Mouse (Mus musculus) brain, embryonic 14.5 days (tissue): Measurements from ENCODE around the gene Rbl2.

Experiments used
- CTCF ChIP-seq: fragments of 200-500 bp; IDR thresholded peaks from 2 replicates; pipeline ENCODE4 v1.5.1; 2012; ENCODE audit warnings: inconsistent platforms, mild to moderate bottlenecking, moderate library complexity, borderline replicate concordance; ENCODE audit not compliant: insufficient read depth, insufficient read length; ENCODE audit errors: extremely low read depth
- POLR2A ChIP-seq: fragments of 200-500 bp; IDR thresholded peaks from 2 replicates; pipeline ENCODE4 v1.6.1; 2012; ENCODE audit warnings: mild to moderate bottlenecking, inconsistent platforms, borderline replicate concordance; ENCODE audit not compliant: poor library complexity, insufficient read depth, insufficient read length, severe bottlenecking; ENCODE audit errors: extremely low read depth

GRCm38 (mm10) chr8:91060555-91061471, 9.0 kb upstream of the Rbl2 start:
- TF ChIP-seq POLR2A (no peak), CTCF (no peak)
